Mouse (Mus musculus): ENCODE results near the gene Alkbh2. TPM values are rescaled to one million over a fixed set of nuclear protein-coding genes. Genes with fewer than 3 reads are reported as not detected.
A peak's percentile ranks its signal among the peaks of the same experiment; 100 is the strongest.

Gene Alkbh2
- polyA plus RNA-seq, 1 experiment from 2014 or later = 12.9 TPM

DNA sequence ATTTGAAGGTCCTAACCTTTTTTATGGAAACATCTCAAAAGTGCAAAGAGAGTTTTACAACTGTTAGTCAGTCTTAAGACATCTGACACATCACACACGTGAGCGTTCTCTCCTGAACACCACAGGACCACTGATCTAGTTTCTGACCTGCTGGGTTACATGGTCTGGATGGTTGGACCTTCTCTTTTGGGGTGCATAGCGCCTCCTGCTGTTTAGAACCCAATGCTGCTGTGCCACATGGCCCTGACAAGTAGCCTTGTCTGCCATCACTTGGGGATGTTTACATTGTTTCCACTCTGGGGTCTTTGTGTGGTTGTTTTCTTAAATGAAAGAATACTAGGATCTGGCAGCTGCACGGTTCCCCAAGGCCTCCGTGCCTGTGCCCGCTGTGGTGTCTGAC lies 14.7 kb downstream of the Alkbh2 start:
- H3K36me3 ChIP-seq (replicated peaks) = peaks cover 100% of the 10 kb centered on the region
- no peaks in the 10 kb centered on the region for H3K4me1 ChIP-seq
- H3K27me3 ChIP-seq (replicated peaks; ENCODE audit: low read depth, poor library complexity, severe bottlenecking) = no peaks in the 10 kb centered on the region
- H3K4me3 ChIP-seq = no peak overlapping the region
- no peak overlapping the region for H3K27ac ChIP-seq (replicated peaks)
- DNase-seq (ENCODE audit: low spot score) = no peak
- no peaks in the 10 kb centered on the region for H3K9me3 ChIP-seq
- WGBS = 84% methylated on average over 6 of the region's 6 CpGs

DNA sequence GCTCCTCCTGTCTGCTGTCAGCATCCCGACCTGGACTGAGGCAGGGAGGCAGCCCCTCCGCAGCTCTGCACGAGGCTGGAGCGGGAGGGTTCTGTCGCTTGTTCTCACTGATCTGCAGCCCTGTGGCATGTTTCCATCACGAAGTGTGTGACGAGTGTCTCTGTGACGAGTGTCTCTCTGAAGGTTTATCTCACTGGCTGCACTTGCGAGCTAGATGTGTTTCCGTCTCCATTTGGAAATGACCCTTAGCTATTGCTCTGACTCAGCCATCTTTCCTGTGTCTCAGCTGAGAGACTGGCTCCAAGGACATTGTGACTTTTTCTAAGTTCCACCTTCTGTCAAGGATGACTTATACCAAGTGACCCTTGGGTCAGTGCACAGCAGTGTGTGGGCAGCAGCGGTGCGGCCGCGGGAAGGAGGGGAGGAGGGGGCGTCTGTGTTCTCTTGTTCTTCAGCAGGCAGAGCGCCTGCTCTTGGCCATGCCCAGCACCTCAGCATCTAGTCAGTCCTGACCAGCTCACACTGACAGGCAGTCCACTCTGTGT lies 21.6 kb downstream of the Alkbh2 start:
- no peak overlapping the region for H3K27ac ChIP-seq (replicated peaks)
- no peaks in the 10 kb centered on the region for H3K27me3 ChIP-seq (replicated peaks; ENCODE audit: low read depth, poor library complexity, severe bottlenecking)
- no peak for DNase-seq (ENCODE audit: low spot score)
- no peak overlapping the region for H3K4me3 ChIP-seq
- WGBS = 85% methylated on average over 16 of the region's 16 CpGs
- H3K4me1 ChIP-seq = no peaks in the 10 kb centered on the region; the same call in 1 of the 2 replicates
- H3K36me3 ChIP-seq (replicated peaks) = peaks cover 94% of the 10 kb centered on the region
- no peaks in the 10 kb centered on the region for H3K9me3 ChIP-seq

DNA sequence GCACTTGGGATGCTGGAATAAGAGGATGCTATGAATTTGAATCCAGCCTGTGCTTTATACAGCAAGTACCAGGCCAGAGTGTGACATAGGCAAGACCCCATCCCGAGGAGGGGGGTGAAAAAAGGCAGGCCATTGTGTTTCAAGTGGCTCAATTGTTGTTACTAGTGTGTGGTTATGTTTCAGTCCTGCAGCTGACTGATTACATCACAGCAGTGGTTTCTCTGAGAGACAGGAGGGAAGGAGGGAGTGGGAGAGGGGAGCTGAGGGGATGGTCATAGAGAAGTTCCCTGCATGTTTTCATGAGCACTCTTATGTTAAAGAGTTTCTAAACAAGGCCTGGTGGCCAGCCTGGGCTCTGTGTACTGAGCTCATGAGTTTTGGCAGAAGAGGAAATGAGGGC lies 25.2 kb downstream of the Alkbh2 start:
- WGBS = 79% methylated on average over 1 of the region's 1 CpGs

DNA sequence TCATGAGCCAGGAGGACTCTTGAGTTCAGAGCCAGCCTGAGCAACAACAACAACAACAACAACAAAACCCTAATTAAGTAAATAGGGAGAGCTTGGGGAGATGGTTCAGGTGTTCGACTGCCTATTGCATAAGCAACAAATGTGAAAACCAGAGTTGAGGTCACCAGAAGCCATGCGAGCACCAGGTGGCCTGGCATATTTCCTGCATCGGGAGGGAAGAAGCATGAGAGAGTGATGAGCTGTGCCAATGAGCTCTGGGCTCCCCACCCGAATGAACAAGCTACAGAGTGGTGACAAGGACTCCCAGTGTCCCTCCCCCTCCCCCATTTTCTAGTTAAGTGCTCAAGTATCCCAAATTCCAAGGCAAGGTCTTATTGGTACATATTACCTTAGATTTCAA lies 26.1 kb downstream of the Alkbh2 start:
- 88% methylated on average over 4 of the region's 4 CpGs for WGBS
- Histone ChIP-seq H3K27ac (replicated peaks) (no peak overlapping the region), H3K27me3 (replicated peaks; ENCODE audit: low read depth, poor library complexity, severe bottlenecking) (no peaks in the 10 kb centered on the region), H3K4me1 (peaks cover 19% of the 10 kb centered on the region), H3K4me3 (no peak overlapping the region), H3K9me3 (no peaks in the 10 kb centered on the region), H3K36me3 (replicated peaks) (peaks cover 48% of the 10 kb centered on the region)
- no peak for DNase-seq (ENCODE audit: low spot score)

More for the DNA sequence above, 25.2 kb downstream of the Alkbh2 start:
- Histone ChIP-seq H3K9me3 (no peaks in the 10 kb centered on the region), H3K4me1 (peaks cover 19% of the 10 kb centered on the region), H3K36me3 (replicated peaks) (peaks cover 57% of the 10 kb centered on the region), H3K27me3 (replicated peaks; ENCODE audit: low read depth, poor library complexity, severe bottlenecking) (no peaks in the 10 kb centered on the region), H3K27ac (replicated peaks) (no peak overlapping the region), H3K4me3 (no peak overlapping the region)
- DNase-seq (ENCODE audit: low spot score) = no peak

DNA sequence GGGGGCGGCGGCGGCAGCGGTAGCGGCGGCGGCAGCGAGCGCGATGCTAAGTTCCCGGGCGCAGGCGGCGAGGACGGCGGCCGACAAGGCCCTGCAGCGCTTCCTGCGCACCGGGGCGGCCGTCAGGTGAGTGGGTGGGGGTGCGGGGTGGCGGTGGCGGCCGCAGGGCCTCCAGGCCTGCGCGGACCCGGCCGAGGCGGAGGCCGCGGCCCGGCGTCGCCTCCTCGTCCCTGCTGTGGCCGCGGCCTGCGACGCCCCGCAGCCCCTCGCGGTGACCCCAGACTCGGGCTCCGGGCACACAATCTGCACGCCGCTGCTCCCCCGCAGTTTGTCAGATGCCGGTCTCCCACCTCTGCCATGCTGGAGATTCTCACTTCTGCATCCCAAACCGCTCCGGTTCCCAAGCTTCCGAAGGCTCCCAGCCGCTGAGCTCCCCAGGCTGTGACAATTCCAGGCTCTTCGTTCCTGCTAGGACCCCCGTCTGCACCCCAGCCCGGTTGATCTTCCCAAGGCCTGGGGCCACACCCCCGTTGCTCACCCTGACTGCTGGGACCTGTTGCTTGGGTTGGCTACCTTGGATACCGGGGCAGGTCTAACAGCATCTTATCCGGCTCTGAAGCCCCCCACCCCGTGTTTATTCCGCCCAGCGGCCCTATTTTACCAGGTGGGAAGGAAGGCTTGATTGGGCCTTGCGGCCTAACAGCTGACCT lies 27.5 kb downstream of the Alkbh2 start:
- WGBS = 3% methylated on average over 64 of the region's 64 CpGs
- Histone ChIP-seq H3K4me1 (peaks cover 19% of the 10 kb centered on the region), H3K9me3 (no peaks in the 10 kb centered on the region), H3K4me3 (peak overlapping the region; percentile 98), H3K27me3 (replicated peaks; ENCODE audit: low read depth, poor library complexity, severe bottlenecking) (no peaks in the 10 kb centered on the region), H3K27ac (replicated peaks) (peak overlapping the region; percentile 90), H3K36me3 (replicated peaks) (peaks cover 34% of the 10 kb centered on the region)
- no peak for DNase-seq (ENCODE audit: low spot score)

DNA sequence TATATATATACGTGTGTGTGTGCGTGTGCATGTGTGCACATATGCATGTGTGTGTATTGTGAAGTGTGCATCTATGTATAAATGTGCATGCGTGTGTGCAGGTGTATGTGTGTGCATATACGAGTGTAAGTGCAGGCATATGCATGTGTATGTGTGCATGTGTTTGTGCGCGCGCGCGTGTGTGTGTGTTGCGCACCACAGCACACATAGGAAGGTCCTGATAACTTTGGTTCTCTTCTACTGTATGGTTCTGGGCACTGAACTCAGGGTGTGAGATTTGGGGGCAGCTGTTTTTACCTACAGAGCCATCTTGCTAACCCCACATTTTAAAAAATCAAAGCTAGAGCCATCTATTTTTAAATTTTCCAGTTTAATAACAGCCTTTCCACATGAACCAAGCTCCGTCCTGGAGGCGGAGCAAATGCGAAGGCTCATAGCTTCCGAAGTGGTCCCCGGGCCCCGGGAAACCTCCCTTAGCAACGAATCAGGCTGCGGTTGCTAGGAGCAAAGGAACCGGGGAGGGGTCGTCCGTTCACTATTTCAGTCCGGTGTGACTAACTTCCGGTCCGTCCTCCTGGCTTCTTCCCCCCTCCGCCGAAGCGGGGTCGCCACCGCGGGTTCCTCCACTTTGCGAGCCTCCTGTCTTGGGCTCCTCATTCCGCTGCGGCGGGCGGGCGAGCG lies 28.2 kb downstream of the Alkbh2 start:
- Histone ChIP-seq H3K4me3 (peak overlapping the region; percentile 98), H3K36me3 (replicated peaks) (peaks cover 28% of the 10 kb centered on the region), H3K27me3 (replicated peaks; ENCODE audit: low read depth, poor library complexity, severe bottlenecking) (no peaks in the 10 kb centered on the region), H3K27ac (replicated peaks) (peak overlapping the region; percentile 90), H3K4me1 (peaks cover 19% of the 10 kb centered on the region), H3K9me3 (no peaks in the 10 kb centered on the region)
- 9% methylated on average over 37 of the region's 37 CpGs for WGBS
- DNase-seq (ENCODE audit: low spot score) = peak; percentile 94

DNA sequence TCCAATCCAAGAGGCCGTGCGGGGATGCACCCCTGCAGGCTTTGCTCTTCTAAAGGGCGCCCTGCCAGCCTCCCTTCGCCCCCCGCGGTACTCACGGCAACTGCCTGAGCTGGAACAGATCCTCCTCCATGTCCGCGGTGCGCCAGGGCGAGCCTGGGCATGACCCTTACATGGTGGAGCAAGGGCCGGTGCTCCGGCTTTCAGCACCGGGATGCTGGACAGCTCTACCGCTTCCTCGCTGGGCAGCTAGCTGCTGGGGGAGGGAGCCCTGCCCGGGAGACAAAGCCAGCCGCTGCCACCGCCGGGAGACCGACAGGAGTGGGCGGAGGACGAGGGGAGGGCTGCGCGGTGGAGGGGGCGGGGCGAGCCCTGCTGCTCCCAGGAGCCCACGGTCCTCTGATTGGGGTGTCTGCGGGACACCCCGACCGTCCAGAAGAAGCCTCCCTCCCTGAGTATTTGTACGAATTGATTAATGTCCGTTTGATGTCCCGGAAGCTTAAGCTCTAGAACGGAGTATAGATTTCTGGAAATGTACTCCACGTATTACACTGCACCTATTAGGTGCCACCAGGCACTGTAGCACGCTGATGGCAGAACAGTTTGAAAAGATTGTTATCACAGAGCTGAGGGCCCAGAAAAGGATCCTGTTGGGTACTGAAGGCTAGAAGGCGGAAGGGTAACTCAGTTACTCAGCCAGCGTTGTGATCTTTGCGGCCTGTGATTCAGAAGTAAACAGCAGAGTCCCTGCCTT lies 36.8 kb downstream of the Alkbh2 start, which contains the start of gene Svop:
TSS of gene Svop (minus strand) at position 514 of the 751 bp plus-strand sequence.
- Histone ChIP-seq H3K27ac (replicated peaks) (peak within 1 kb of the TSS; percentile 57), H3K9me3 (no peaks in the 10 kb centered on the region), H3K36me3 (replicated peaks) (no peaks in the 10 kb centered on the region), H3K4me3 (peak within 1 kb of the TSS; percentile 49), H3K4me1 (peaks cover 13% of the 10 kb centered on the region), H3K27me3 (replicated peaks; ENCODE audit: low read depth, poor library complexity, severe bottlenecking) (peaks cover 21% of the 10 kb centered on the region)
- peak; percentile 92 for DNase-seq (ENCODE audit: low spot score)
- 2% methylated on average over 40 of the region's 40 CpGs for WGBS

DNA sequence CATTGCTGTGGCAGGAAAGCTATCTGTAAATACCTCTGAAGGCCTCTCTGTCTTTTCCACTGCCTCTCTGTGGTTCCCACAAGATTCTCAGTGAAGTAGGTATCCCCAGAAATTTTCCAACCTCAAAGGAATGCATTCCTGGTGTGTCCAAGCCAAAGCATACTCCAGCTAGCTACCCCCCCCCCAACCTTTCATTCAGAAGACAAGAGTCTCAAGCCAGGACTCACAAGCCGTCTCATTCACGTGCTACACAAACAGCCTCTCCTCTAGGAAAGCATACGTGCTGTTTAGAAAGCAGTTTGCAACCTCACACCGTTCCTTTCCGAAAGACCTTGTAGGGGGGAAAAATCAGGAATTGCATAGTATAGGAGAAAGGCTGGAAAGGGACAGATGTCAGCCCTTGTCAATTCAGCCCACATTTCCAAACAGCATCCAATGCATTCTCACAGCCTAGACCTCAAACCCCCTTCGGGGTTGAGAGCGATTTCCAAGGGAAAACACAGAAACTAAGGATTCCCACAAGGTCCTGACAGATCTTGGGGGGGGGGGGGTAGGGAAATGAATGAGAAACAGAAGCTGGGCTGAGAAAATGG lies 37.5 kb downstream of the Alkbh2 start:
- no peak for DNase-seq (ENCODE audit: low spot score)
- no peaks in the 10 kb centered on the region for H3K36me3 ChIP-seq (replicated peaks)
- no peaks in the 10 kb centered on the region for H3K9me3 ChIP-seq
- H3K4me3 ChIP-seq = peak overlapping the region; percentile 49
- H3K27ac ChIP-seq (replicated peaks) = no peak overlapping the region
- peaks cover 13% of the 10 kb centered on the region for H3K4me1 ChIP-seq
- peaks cover 21% of the 10 kb centered on the region for H3K27me3 ChIP-seq (replicated peaks; ENCODE audit: low read depth, poor library complexity, severe bottlenecking)
- WGBS = 18% methylated on average over 7 of the region's 7 CpGs

DNA sequence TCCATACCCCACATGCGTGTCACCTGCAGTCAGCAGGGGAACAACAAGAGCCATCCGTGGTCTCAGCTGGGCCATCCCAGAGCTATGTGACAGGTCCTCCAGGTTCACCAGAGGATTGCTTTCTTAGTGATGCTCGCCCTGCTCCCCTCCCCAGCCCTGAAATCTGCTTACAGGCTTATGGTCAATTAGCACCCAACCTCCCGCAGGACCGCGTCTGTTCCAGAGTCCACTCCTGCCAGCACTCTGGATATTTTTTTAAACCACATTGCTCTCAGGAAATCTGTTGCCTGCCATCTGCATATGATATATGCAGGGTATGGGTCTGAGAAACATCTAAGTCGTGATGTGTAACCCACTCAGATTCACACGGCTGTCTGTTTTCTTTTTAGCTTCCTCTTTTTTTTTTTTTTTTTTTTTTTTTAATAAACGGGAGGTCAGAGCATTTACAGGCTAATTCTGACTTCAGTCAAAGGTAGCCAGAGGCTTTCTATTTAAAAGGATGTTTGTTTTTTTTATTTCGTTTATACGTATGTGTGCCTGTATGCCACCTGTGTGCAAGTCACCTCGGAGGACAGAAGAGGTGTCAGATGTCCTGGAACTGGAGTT lies 40.0 kb downstream of the Alkbh2 start:
- DNase-seq (ENCODE audit: low spot score) = no peak
- H3K36me3 ChIP-seq (replicated peaks) = no peaks in the 10 kb centered on the region
- no peak overlapping the region for H3K27ac ChIP-seq (replicated peaks)
- no peak overlapping the region for H3K4me3 ChIP-seq
- peaks cover 13% of the 10 kb centered on the region for H3K4me1 ChIP-seq
- 76% methylated on average over 12 of the region's 12 CpGs for WGBS
- H3K27me3 ChIP-seq (replicated peaks; ENCODE audit: low read depth, poor library complexity, severe bottlenecking) = peaks cover 21% of the 10 kb centered on the region
- no peaks in the 10 kb centered on the region for H3K9me3 ChIP-seq

DNA sequence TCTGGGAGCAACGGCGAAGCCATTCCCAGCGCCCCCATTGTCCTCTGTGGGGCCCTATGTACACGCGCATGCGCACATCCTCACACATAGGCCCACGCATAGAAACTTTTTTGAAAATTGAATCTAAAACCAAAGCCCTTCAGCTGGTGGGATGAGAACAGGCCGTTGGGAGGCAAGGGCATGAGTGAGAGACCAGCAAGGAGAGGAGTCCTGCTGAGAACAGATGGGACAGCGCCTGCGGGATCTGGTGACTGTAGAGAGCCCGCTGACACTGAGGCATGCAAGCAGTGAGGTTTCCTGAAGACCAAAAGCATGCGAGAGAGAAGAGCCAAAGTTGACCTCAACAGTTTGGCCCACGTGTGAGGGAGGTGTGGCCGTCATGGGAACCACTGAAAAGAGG lies 42.5 kb downstream of the Alkbh2 start:
- 80% methylated on average over 14 of the region's 14 CpGs for WGBS
- H3K4me1 ChIP-seq = no peaks in the 10 kb centered on the region; the same call in 1 of the 2 replicates
- DNase-seq (ENCODE audit: low spot score) = no peak

DNA sequence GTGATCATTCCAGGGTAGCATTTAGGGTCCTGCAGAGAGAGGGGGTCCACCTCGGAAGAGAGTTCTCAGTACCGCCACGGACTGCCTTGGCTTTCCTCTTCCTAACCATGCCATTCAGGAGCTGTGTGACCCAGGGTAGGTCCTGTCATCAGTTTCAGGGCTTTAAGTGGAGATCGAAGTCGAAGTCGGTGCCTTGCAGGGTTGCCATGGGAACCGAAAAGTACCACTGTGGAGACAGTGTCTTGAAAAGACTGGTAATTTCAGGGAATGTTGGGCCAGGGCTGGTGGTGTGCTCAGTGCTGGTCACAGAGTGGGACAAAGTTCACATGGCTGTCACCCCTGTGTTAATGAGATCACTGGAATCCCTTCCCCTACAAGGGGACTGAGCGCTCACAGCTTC lies 51.0 kb downstream of the Alkbh2 start:
- no peak for DNase-seq (ENCODE audit: low spot score)
- Histone ChIP-seq H3K4me1 (peaks cover 8% of the 10 kb centered on the region), H3K9me3 (no peaks in the 10 kb centered on the region), H3K27me3 (replicated peaks; ENCODE audit: low read depth, poor library complexity, severe bottlenecking) (no peaks in the 10 kb centered on the region), H3K4me3 (no peak overlapping the region), H3K27ac (replicated peaks) (no peak overlapping the region), H3K36me3 (replicated peaks) (no peaks in the 10 kb centered on the region)
- WGBS = 66% methylated on average over 8 of the region's 8 CpGs

More for the DNA sequence above, 42.5 kb downstream of the Alkbh2 start:
- Histone ChIP-seq H3K9me3 (no peaks in the 10 kb centered on the region), H3K27ac (replicated peaks) (no peak overlapping the region), H3K4me3 (no peak overlapping the region), H3K27me3 (replicated peaks; ENCODE audit: low read depth, poor library complexity, severe bottlenecking) (peaks cover 3% of the 10 kb centered on the region), H3K36me3 (replicated peaks) (no peaks in the 10 kb centered on the region)

Measured in embryonic facial prominence, embryonic 10.5 days (tissue).